Mouse (Mus musculus): ENCODE data around the gene Krt88. TPM values are rescaled to one million over a fixed set of nuclear protein-coding genes. Genes with fewer than 3 reads are reported as not detected.

The Krt88 gene
- polyA plus RNA-seq, 1 experiment from 2014 or later = not detected

Other genes starting within 250 kb of the Krt88 start
- 9.5 and 10.7 TPM in 2 replicates for gene Grasp, start 223.6 kb upstream of the Krt88 start, polyA plus RNA-seq (2016; fragmentation: Nextera tagmentation; extraction: Ambion mirVana)
- 8.2 and 8.7 TPM in 2 replicates for gene Nr4a1, start 193.5 kb upstream of the Krt88 start, polyA plus RNA-seq (2016; fragmentation: Nextera tagmentation; extraction: Ambion mirVana)
- gene Atg101, start 163.5 kb upstream of the Krt88 start, polyA plus RNA-seq (2016; fragmentation: Nextera tagmentation; extraction: Ambion mirVana) = 61.7 and 64.5 TPM in 2 replicates
- gene 6030408B16Rik, start 154.5 kb upstream of the Krt88 start, polyA plus RNA-seq (2016; fragmentation: Nextera tagmentation; extraction: Ambion mirVana) = 1.0 and 1.1 TPM in 2 replicates
- 0.35 and 0.45 TPM in 2 replicates for gene Krt80, start 77.6 kb upstream of the Krt88 start, polyA plus RNA-seq (2016; fragmentation: Nextera tagmentation; extraction: Ambion mirVana)
- gene Krt7, start 36.7 kb upstream of the Krt88 start, polyA plus RNA-seq (2016; fragmentation: Nextera tagmentation; extraction: Ambion mirVana) = 14.2 and 15.7 TPM in 2 replicates
- 0.53 and 0.54 TPM in 2 replicates for gene Krt87, start 8.9 kb upstream of the Krt88 start, polyA plus RNA-seq (2016; fragmentation: Nextera tagmentation; extraction: Ambion mirVana)
- not detected in 2 replicates for gene Krt81, start 16.0 kb downstream of the Krt88 start, polyA plus RNA-seq (2016; fragmentation: Nextera tagmentation; extraction: Ambion mirVana)
- gene Krt86, start 25.7 kb downstream of the Krt88 start, polyA plus RNA-seq (2016; fragmentation: Nextera tagmentation; extraction: Ambion mirVana) = not detected in 2 replicates
- gene Krt83, start 43.8 kb downstream of the Krt88 start, polyA plus RNA-seq (2016; fragmentation: Nextera tagmentation; extraction: Ambion mirVana) = not detected in 2 replicates
- gene Gm49425, start 69.5 kb downstream of the Krt88 start, polyA plus RNA-seq (2016; fragmentation: Nextera tagmentation; extraction: Ambion mirVana) = not detected in 2 replicates
- gene Krt84, start 85.1 kb downstream of the Krt88 start, polyA plus RNA-seq (2016; fragmentation: Nextera tagmentation; extraction: Ambion mirVana) = 0.06 TPM in 1 of 2 replicates, not detected in the other
- not detected in 2 replicates for gene Krt82, start 102.9 kb downstream of the Krt88 start, polyA plus RNA-seq (2016; fragmentation: Nextera tagmentation; extraction: Ambion mirVana)
- gene Krt90, start 115.2 kb downstream of the Krt88 start, polyA plus RNA-seq (2016; fragmentation: Nextera tagmentation; extraction: Ambion mirVana) = 0.34 and 0.59 TPM in 2 replicates
- gene Krt75, start 126.2 kb downstream of the Krt88 start, polyA plus RNA-seq (2016; fragmentation: Nextera tagmentation; extraction: Ambion mirVana) = 0.36 and 0.64 TPM in 2 replicates
- not detected in 2 replicates for gene Gm5414, start 180.4 kb downstream of the Krt88 start, polyA plus RNA-seq (2016; fragmentation: Nextera tagmentation; extraction: Ambion mirVana)
- not detected in 2 replicates for gene Gm5478, start 199.6 kb downstream of the Krt88 start, polyA plus RNA-seq (2016; fragmentation: Nextera tagmentation; extraction: Ambion mirVana)
- not detected in 2 replicates for gene Krt6b, start 232.5 kb downstream of the Krt88 start, polyA plus RNA-seq (2016; fragmentation: Nextera tagmentation; extraction: Ambion mirVana)
- 1.4 and 1.6 TPM in 2 replicates for gene Krt6a, start 246.6 kb downstream of the Krt88 start, polyA plus RNA-seq (2016; fragmentation: Nextera tagmentation; extraction: Ambion mirVana)

All from embryonic facial prominence, embryonic 12.5 days (tissue).